Mouse (Mus musculus) embryonic facial prominence, embryonic 14.5 days (tissue): ENCODE measurements at regions not wholly inside any gene's neighbourhood (a gene's known extent, or its start where the extent isn't known, plus 50 kb on each side); places are given as distances from the start of the nearest gene placed in this dataset.

Experiments used
- ATAC-seq: fragments of 200-750 bp; cut with Nextera tagmentation; 2 replicates; pipeline ENCODE4 v1.8.0; 2017; ENCODE audit warnings: low read depth, moderate number of reproducible peaks, moderate TSS enrichment
- DNase-seq: peaks from one replicate; pipeline ENCODE4 v3.0.0-alpha.2; 2015; ENCODE audit warnings: low spot score
- H3K27ac ChIP-seq: fragments of 300-500 bp; sonication (generic); replicated peaks from 2 replicates; pipeline ENCODE4 v1.5.1; 2014; ENCODE audit warnings: low read depth, mild to moderate bottlenecking, low read length, moderate library complexity
- H3K27me3 ChIP-seq: fragments of 300-500 bp; sonication (generic); replicated peaks from 2 replicates; pipeline ENCODE4 v1.6.1; 2014; ENCODE audit warnings: low read length; ENCODE audit not compliant: control insufficient read depth, insufficient read depth
- H3K36me3 ChIP-seq: fragments of 300-500 bp; sonication (generic); 2 replicates; pipeline ENCODE4 v1.6.1; 2014; ENCODE audit warnings: low read length, mixed read lengths; ENCODE audit not compliant: control insufficient read depth, insufficient read depth
- H3K4me1 ChIP-seq: fragments of 300-500 bp; sonication (generic); 2 replicates; pipeline ENCODE4 v1.6.1; 2014; ENCODE audit warnings: antibody characterized with exemption, low read length; ENCODE audit not compliant: control insufficient read depth, insufficient read depth
- H3K4me2 ChIP-seq: fragments of 300-500 bp; sonication (generic); 2 replicates; pipeline ENCODE4 v1.6.1; 2014; ENCODE audit warnings: low read depth, mild to moderate bottlenecking, low read length, moderate library complexity, mixed read lengths
- H3K4me3 ChIP-seq: fragments of 300-500 bp; sonication (generic); 2 replicates; pipeline ENCODE4 v1.5.1; 2014; ENCODE audit warnings: low read depth, mild to moderate bottlenecking, low read length
- H3K9ac ChIP-seq: fragments of 300-500 bp; sonication (generic); 2 replicates; pipeline ENCODE4 v1.6.1; 2014; ENCODE audit warnings: low read depth, mild to moderate bottlenecking, low read length, moderate library complexity, mixed read lengths
- H3K9me3 ChIP-seq: fragments of 300-500 bp; sonication (generic); 2 replicates; pipeline ENCODE4 v1.6.1; 2016; ENCODE audit warnings: low read length; ENCODE audit not compliant: control insufficient read depth
- WGBS: fragments of 180-500 bp; shearing (Covaris S2); extraction: QIAGEN DNeasy Blood & Tissue Kit; methylation state at CpG from one replicate; pipeline ENCODE4 v1.1.7; 2014; 5-methylcytosine and 5-hydroxymethylcytosine counted together

DNA sequence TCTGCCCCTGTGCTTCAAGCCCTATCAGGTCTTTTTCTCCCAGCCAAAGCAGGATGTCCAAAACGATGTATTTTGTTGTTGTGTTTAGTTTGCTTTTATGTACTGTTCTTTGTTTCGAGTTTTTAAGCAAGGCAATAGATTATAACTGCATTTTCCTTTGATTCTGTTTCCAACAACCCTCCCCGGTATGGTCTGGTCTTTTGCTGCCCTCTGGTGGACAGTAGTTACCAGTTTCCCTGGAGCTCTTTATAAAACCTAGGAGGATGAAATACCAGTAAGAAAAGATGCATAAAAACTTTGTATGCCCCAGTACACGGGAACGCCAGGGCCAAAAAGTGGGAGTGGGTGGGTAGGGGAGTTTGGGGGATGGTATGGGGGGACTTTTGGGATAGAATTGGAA is 73.9 kb upstream of the Itm2a start:
- no peaks in the 10 kb centered on the region for H3K36me3 ChIP-seq
- no peak overlapping the region for H3K27ac ChIP-seq
- no peak for ATAC-seq
- H3K4me1 ChIP-seq, result no peaks in the 10 kb centered on the region
- peak; percentile 65 for DNase-seq
- no peak overlapping the region for H3K4me2 ChIP-seq
- no peaks in the 10 kb centered on the region for H3K27me3 ChIP-seq
- H3K4me3 ChIP-seq, result no peak overlapping the region
- H3K9me3 ChIP-seq, result no peaks in the 10 kb centered on the region
- 14% methylated on average over 5 of the region's 5 CpGs for WGBS
- H3K9ac ChIP-seq, result no peak overlapping the region

- H3K9me3 ChIP-seq, result no peaks in the 10 kb centered on the region
- 58% methylated on average over 3 of the region's 3 CpGs for WGBS
- DNase-seq, result peak; percentile 75
These were observed 66.1 kb upstream of the Itm2a start for GRCm38 (mm10) chrX:107469242-107469641.

More at GRCm38 (mm10) chrX:107469242-107469641, 66.1 kb upstream of the Itm2a start:
- peak; percentile 57; the same call in 1 of the 2 replicates for ATAC-seq
- H3K9ac ChIP-seq, result no peak overlapping the region
- no peak overlapping the region for H3K4me3 ChIP-seq
- H3K4me2 ChIP-seq, result no peak overlapping the region
- no peaks in the 10 kb centered on the region for H3K36me3 ChIP-seq
- no peaks in the 10 kb centered on the region for H3K4me1 ChIP-seq
- no peaks in the 10 kb centered on the region for H3K27me3 ChIP-seq
- no peak overlapping the region for H3K27ac ChIP-seq
